Mouse (Mus musculus) neutrophil, adult 59 days (primary cell): ENCODE data around the gene Gm43720. TPM values are rescaled to one million over a fixed set of nuclear protein-coding genes. Genes with fewer than 3 reads are reported as not detected.

ENCODE experiments used
- total RNA-seq, 2 experiments: library from RNA; stranded (reverse); gene quantifications; 1 replicate in 1 of 2; 2 replicates in 1 of 2; pipeline ENCODE4 v1.2.4; 2023

Gm43720 gene
- total RNA-seq, result not detected

GRCm38 (mm10) chr5:138279585-138280424, at the start of gene Gm43720, which contains the start of the genes Gpc2 and Stag3:
Gene Gm43720 (minus strand): TSS chr5:138279958.
Gene Gpc2 (minus strand): TSS chr5:138280005.
Gene Stag3 (plus strand): TSS chr5:138280240.

DNA sequence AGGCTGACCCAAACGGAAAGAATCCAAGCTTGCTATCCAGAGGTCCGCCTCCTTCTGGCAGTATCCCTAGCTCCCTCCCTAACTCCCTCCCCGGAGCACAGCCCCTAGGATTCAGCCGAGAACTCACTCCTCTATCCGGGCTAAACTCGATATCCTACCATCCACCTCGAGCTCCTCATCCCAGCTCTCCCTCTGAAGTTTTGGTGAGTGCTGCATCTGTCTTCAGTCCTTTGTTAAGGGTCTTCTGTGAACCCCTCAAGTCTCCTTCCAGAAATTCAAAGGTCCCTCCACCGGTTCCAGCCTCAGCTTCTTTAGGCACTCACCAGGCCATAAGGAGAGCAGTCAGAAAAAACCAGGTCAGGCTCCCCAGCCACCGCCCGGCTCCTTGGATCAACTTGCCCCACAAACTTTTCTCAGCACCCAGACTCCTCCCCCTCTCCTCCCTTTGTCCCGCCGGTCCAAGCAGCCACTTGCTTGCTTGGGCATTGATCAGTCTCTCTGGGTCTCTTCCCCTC, 7.3 kb downstream of the Gm43720 start, which contains the start of gene Gal3st4:
Gene Gal3st4, minus strand, starts transcription at position 432 of the 515 bp plus-strand sequence.

DNA sequence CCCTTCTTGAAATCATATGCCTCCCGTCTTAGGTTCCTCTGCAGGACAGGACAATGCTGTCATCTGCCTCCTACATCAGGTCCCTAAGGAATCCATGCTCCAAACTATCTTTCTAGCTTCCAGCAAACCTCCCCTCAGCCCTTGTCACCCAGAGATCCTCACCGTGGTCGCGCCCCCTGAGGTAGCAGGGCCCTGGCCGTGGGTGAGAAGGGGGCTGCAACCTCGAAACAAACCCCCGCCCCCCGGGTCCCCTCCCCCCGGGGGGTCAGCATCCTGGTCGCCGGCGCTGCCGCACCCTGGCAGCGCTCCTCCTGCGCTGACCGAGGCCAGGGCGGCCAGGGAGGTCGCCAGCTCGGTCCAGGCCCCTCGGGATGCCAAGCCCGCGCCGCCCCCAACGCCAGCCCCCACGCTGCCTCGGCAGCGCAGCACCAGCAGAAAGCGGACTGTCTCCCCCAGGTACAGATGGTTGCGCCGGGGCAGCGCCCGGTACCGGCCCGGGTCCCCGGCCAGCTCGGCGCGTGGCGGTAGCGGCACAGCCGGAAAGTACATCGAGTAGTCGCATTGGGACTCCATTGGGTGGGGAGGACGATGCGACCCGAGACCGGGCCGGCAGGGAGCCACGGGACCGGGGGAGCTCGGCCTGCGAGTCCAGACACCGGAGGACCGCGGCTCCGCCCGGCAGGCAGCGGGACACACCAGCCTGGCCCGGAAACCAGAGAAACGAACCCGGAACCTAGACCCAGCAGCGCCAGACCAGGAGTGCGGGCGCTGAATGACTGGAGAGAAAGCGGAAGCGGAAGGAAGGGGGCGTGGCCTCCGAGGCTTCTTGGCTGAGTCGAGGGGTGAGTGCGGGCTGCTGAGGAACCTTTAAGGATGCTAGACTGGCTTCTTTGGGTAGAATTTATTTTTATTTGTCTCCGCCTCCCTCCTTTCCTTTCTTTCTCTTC, 16.2 kb downstream of the Gm43720 start, which contains the start of gene BC037034:
Gene BC037034, minus strand, starts transcription at position 774 of the 947 bp plus-strand sequence.

GRCm38 (mm10) chr5:138255353-138256093, 24.2 kb downstream of the Gm43720 start, which contains the start of gene Lamtor4:
Gene Lamtor4 (plus strand): TSS chr5:138255482.

DNA sequence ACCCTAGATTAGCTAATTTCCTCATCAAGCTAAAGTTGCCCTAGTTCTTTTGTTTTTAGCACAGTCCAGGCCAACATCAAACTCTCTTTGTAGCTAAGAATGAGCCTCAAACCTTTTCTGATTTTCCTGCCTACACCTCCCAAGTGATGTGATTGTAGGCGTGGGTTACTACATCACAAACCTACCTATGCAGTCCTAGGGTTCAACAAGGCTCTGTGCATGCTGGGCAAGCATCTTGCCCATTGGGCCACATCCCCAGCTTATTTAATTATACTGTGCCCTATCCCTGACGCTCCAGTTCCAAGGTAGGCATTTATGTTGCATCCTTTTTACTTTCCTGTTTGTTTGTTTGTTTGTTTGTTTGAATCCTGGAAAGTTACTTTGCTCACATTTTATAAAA, 54.1 kb downstream of the Gm43720 start, which contains the start of gene Nxpe5:
Gene Nxpe5, plus strand, starts transcription at position 199 of the 400 bp plus-strand sequence.

Other genes with a start within 250 kb of the Gm43720 start
- gene Smok3c, start 226.8 kb downstream of the Gm43720 start, total RNA-seq, result not detected
- 1 to 10 TPM; 6.8 to 8.4 TPM for gene Zkscan1, start 194.9 kb downstream of the Gm43720 start, total RNA-seq
- gene Zscan21, start 163.1 kb downstream of the Gm43720 start, total RNA-seq, result 1 to 10 TPM; 5.3 to 6.4 TPM
- gene Zfp113, start 124.2 kb downstream of the Gm43720 start, total RNA-seq, result 1 to 10 TPM; 4.4 to 4.8 TPM
- gene Cops6, start 118.9 kb downstream of the Gm43720 start, total RNA-seq, result 10 to 100 TPM; 40.2 to 44.5 TPM
- 10 to 100 TPM; 24.8 to 30.5 TPM for gene Ap4m1, start 108.0 kb downstream of the Gm43720 start, total RNA-seq
- 100 to 1,000 TPM; 136 to 138 TPM for gene Mcm7, start 107.5 kb downstream of the Gm43720 start, total RNA-seq
- 10 to 100 TPM; 23.3 to 24.1 TPM for gene Taf6, start 92.5 kb downstream of the Gm43720 start, total RNA-seq
- gene Cnpy4, start 92.5 kb downstream of the Gm43720 start, total RNA-seq, result 10 to 100 TPM in 1 of 2 experiments, 1 to 10 TPM in 1; 9.4 to 14.5 TPM
- gene Mblac1, start 85.6 kb downstream of the Gm43720 start, total RNA-seq, result 1 to 10 TPM; 4.1 to 4.8 TPM
- under 1 TPM; 0.64 to 0.75 TPM for gene Nxpe5, start 54.1 kb downstream of the Gm43720 start, total RNA-seq
- gene Lamtor4, start 24.5 kb downstream of the Gm43720 start, total RNA-seq, result 100 to 1,000 TPM; 171 to 172 TPM
- 100 to 1,000 TPM; 118 to 120 TPM for gene BC037034, start 15.9 kb downstream of the Gm43720 start, total RNA-seq
- not detected for gene Gal3st4, start 7.1 kb downstream of the Gm43720 start, total RNA-seq
- 1 to 10 TPM; 2.7 to 3.6 TPM for gene Gpc2, start within 50 bp of the Gm43720 start, total RNA-seq
- gene Stag3, start 282 bp upstream of the Gm43720 start, total RNA-seq, result 1 to 10 TPM; 1.4 to 2.7 TPM
- 1 to 10 TPM; 1.3 to 1.7 TPM for gene Pvrig, start 62.0 kb upstream of the Gm43720 start, total RNA-seq
- 1 to 10 TPM; 8.2 to 9.5 TPM for gene Zfp157, start 161.5 kb upstream of the Gm43720 start, total RNA-seq